Comparison of ENCODE assay signal across 20 mouse cellular contexts in the genomic region with DNA sequence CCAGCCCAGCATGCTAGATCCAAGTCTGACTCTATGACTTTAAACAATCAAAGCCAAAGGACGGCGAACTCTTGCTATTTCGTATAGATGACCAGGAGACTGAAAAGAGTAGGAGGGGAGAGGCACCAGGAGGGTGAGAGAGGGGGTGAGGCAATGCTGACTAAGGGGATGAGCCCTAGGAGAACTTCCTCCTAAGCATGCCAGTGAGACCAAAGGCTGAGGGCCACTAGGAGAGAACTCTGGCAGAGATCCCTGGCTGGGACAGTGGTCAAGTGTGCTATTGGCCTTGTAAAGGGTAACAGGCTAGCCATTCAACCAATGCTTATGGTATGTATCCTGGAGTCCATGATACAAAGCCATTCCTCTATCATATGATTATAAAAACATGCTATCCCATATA.
DNase-seq lines count a peak whose midpoint lies in the region; ATAC-seq and TF ChIP-seq lines count a peak whose summit lies in the region.
"Had no signal": no experiment of that assay in that cellular context is flagged by ENCODE, and none has a peak within 500 bp of the region (broad histone marks: within the 10 kb centered on the region; RNA-seq: fewer than 3 reads in every experiment).

No protein-coding gene starts in this region.

- H3K27ac ChIP-seq in forebrain, embryonic 15.5 days (replicated peaks), result 0 out of 2 replicates have a peak overlapping the region, but pooled peaks have one; percentile 50
- H3K27ac ChIP-seq in forebrain, embryonic 12.5 days, result no peak overlapping the region
- H3K27ac ChIP-seq in liver, adult 2 months (replicated peaks; ENCODE audit: insufficient read depth, low read depth, low read length), result no peak overlapping the region
- H3K27ac ChIP-seq in neural tube, embryonic 15.5 days (replicated peaks), result no peak overlapping the region
- H3K27ac ChIP-seq: embryonic facial prominence, embryonic 12.5 days; intestine, embryonic 15.5 days; kidney, embryonic 15.5 days; lung, embryonic 15.5 days; neural tube, embryonic 12.5 days had no signal

- H3K4me3 ChIP-seq in forebrain, embryonic 15.5 days, result no peak overlapping the region
- H3K4me3 ChIP-seq in forebrain, embryonic 12.5 days (replicated peaks), result no peak overlapping the region
- no peak overlapping the region for H3K4me3 ChIP-seq in liver, adult 2 months (ENCODE audit: insufficient read depth, low read depth, low read length)
- H3K4me3 ChIP-seq in neural tube, embryonic 15.5 days (replicated peaks), result no peak overlapping the region
- H3K4me3 ChIP-seq: embryonic facial prominence, embryonic 12.5 days; hindbrain, embryonic 13.5 days; intestine, embryonic 15.5 days; kidney, embryonic 15.5 days; lung, embryonic 15.5 days; neural tube, embryonic 12.5 days had no signal

- H3K79me2 ChIP-seq in liver, adult 2 months (ENCODE audit: control insufficient read depth, insufficient read depth, low read length), result no peaks in the 10 kb centered on the region

- H3K4me2 ChIP-seq in forebrain, embryonic 15.5 days (replicated peaks), result no peak overlapping the region
- H3K4me2 ChIP-seq in forebrain, embryonic 12.5 days, result no peak overlapping the region
- H3K4me2 ChIP-seq in neural tube, embryonic 15.5 days, result no peak overlapping the region
- H3K4me2 ChIP-seq: embryonic facial prominence, embryonic 12.5 days; hindbrain, embryonic 13.5 days; intestine, embryonic 15.5 days; kidney, embryonic 15.5 days; liver, embryonic 11.5 days; lung, embryonic 15.5 days; neural tube, embryonic 12.5 days had no signal

- H3K27me3 ChIP-seq in forebrain, embryonic 15.5 days, result no peaks in the 10 kb centered on the region
- H3K27me3 ChIP-seq in forebrain, embryonic 12.5 days, result no peaks in the 10 kb centered on the region
- no peaks in the 10 kb centered on the region for H3K27me3 ChIP-seq in liver, adult 2 months (ENCODE audit: control insufficient read depth, insufficient read depth, low read length)
- H3K27me3 ChIP-seq in neural tube, embryonic 15.5 days (replicated peaks), result no peaks in the 10 kb centered on the region
- H3K27me3 ChIP-seq: CH12.LX; embryonic facial prominence, embryonic 12.5 days; hindbrain, embryonic 13.5 days; intestine, embryonic 15.5 days; kidney, embryonic 15.5 days; lung, embryonic 15.5 days; neural tube, embryonic 12.5 days had no signal

- DNase-seq in adrenal gland, postnatal 14 days, result peak; percentile 31
- DNase-seq in adrenal gland, adult 18-20 months (ENCODE audit: low spot score in 2 of 2), result no peak
- peak; percentile 64 for DNase-seq in liver, adult 2 months (ENCODE audit: extremely low read depth, low read depth, low spot score)
- no peak for DNase-seq in liver
- DNase-seq: heart, postnatal 14 days; layer of hippocampus, postnatal 36 days; right cerebral cortex, postnatal 4 days; thymus, postnatal 14 days had no signal

- no peak for TF ChIP-seq CTCF in liver, adult 2 months (IDR thresholded peaks at IDR 0.05; ENCODE audit: low read depth, low read length)

- ATAC-seq in forebrain, embryonic 15.5 days (replicated peaks), result no peak
- no peak for ATAC-seq in forebrain, embryonic 12.5 days (ENCODE audit: low FRiP score)
- ATAC-seq in granulocyte monocyte progenitor cell, adult 5-6 weeks (replicated peaks; ENCODE audit: poor library complexity, severe bottlenecking), result peak; percentile 93
- ATAC-seq in neural tube, embryonic 15.5 days (ENCODE audit: low FRiP score), result no peak
- ATAC-seq: intestine, embryonic 15.5 days had no signal

- H3K9me3 ChIP-seq in forebrain, embryonic 15.5 days, result no peaks in the 10 kb centered on the region
- H3K9me3 ChIP-seq in forebrain, embryonic 12.5 days, result no peaks in the 10 kb centered on the region
- H3K9me3 ChIP-seq in neural tube, embryonic 15.5 days (replicated peaks), result no peaks in the 10 kb centered on the region
- H3K9me3 ChIP-seq: embryonic facial prominence, embryonic 12.5 days; hindbrain, embryonic 13.5 days; intestine, embryonic 15.5 days; kidney, embryonic 15.5 days; lung, embryonic 15.5 days; neural tube, embryonic 12.5 days had no signal

- 59% methylated on average over 3 of the region's 3 CpGs for WGBS in forebrain, embryonic 15.5 days
- 76% methylated on average over 3 of the region's 3 CpGs for WGBS in forebrain, embryonic 12.5 days
- 94% methylated on average over 3 of the region's 3 CpGs for WGBS in liver, adult 2 months
- 72% methylated on average over 3 of the region's 3 CpGs for WGBS in neural tube, embryonic 15.5 days

- TF ChIP-seq POLR2A in liver, adult 2 months (IDR thresholded peaks at IDR 0.05; ENCODE audit: extremely low read depth, insufficient read depth, low read length), result no peak

- no peaks in the 10 kb centered on the region for H3K36me3 ChIP-seq in forebrain, embryonic 15.5 days
- H3K36me3 ChIP-seq in forebrain, embryonic 12.5 days (replicated peaks), result no peaks in the 10 kb centered on the region
- no peaks in the 10 kb centered on the region for H3K36me3 ChIP-seq in liver, adult 2 months (ENCODE audit: control insufficient read depth, insufficient read depth, low read length)
- no peaks in the 10 kb centered on the region for H3K36me3 ChIP-seq in neural tube, embryonic 15.5 days
- H3K36me3 ChIP-seq: embryonic facial prominence, embryonic 12.5 days; hindbrain, embryonic 13.5 days; intestine, embryonic 15.5 days; kidney, embryonic 15.5 days; lung, embryonic 15.5 days; neural tube, embryonic 12.5 days had no signal

- no peak overlapping the region for H3K9ac ChIP-seq in forebrain, embryonic 15.5 days (replicated peaks)
- no peak overlapping the region for H3K9ac ChIP-seq in forebrain, embryonic 12.5 days
- H3K9ac ChIP-seq in liver, adult 2 months (ENCODE audit: low read depth, low read length), result no peak overlapping the region
- no peak overlapping the region for H3K9ac ChIP-seq in neural tube, embryonic 15.5 days (replicated peaks)
- H3K9ac ChIP-seq: embryonic facial prominence, embryonic 12.5 days; hindbrain, embryonic 13.5 days; intestine, embryonic 15.5 days; kidney, embryonic 15.5 days; lung, embryonic 15.5 days; neural tube, embryonic 12.5 days had no signal

- H3K4me1 ChIP-seq in forebrain, embryonic 15.5 days, result peaks cover 63% of the 10 kb centered on the region
- peaks cover 12% of the 10 kb centered on the region for H3K4me1 ChIP-seq in forebrain, embryonic 12.5 days
- H3K4me1 ChIP-seq in liver, adult 2 months (ENCODE audit: control insufficient read depth, insufficient read depth, low read length), result peaks cover 2% of the 10 kb centered on the region
- peaks cover 21% of the 10 kb centered on the region for H3K4me1 ChIP-seq in neural tube, embryonic 15.5 days
- H3K4me1 ChIP-seq: embryonic facial prominence, embryonic 12.5 days; kidney, embryonic 15.5 days; lung, embryonic 15.5 days had no signal

Comparison
In these comparisons a context has a peak if more than half of its experiments do, and no peak if none do; other contexts are left out.
1. DNase-seq: peak in adrenal gland, postnatal 14 days (single experiment) and liver, adult 2 months (single experiment); none in adrenal gland, adult 18-20 months (0 of 2) and liver (single experiment).